Mouse (Mus musculus) hindbrain, embryonic 14.5 days (tissue): ENCODE data around the gene Cat. TPM values are rescaled to one million over a fixed set of nuclear protein-coding genes. Genes with fewer than 3 reads are reported as not detected.

Experiments
- ATAC-seq: fragments of 200-750 bp; cut with Nextera tagmentation; 2 replicates; pipeline ENCODE4 v1.8.0; 2017; ENCODE audit warnings: moderate number of reproducible peaks, mild to moderate bottlenecking, moderate TSS enrichment, moderate library complexity; ENCODE audit not compliant: low FRiP score
- DNase-seq: peaks from one replicate; pipeline ENCODE4 v3.0.0-alpha.2; 2015; ENCODE audit warnings: low spot score
- H3K27ac ChIP-seq: fragments of 300-500 bp; sonication (generic); 2 replicates; pipeline ENCODE4 v1.5.1; 2014; ENCODE audit warnings: mild to moderate bottlenecking, moderate library complexity
- H3K27me3 ChIP-seq: fragments of 300-500 bp; sonication (generic); 2 replicates; pipeline ENCODE4 v1.6.1; 2014; ENCODE audit warnings: mild to moderate bottlenecking, low read length, mixed read lengths; ENCODE audit not compliant: control insufficient read depth, insufficient read depth
- H3K36me3 ChIP-seq: fragments of 300-500 bp; sonication (generic); replicated peaks from 2 replicates; pipeline ENCODE4 v1.6.1; 2014; ENCODE audit not compliant: control insufficient read depth, insufficient read depth
- H3K4me1 ChIP-seq: fragments of 300-500 bp; sonication (generic); replicated peaks from 2 replicates; pipeline ENCODE4 v1.6.1; 2014; ENCODE audit warnings: antibody characterized with exemption, low read length, mixed read lengths; ENCODE audit not compliant: control insufficient read depth, insufficient read depth
- H3K4me2 ChIP-seq: fragments of 300-500 bp; sonication (generic); replicated peaks from 2 replicates; pipeline ENCODE4 v1.6.1; 2014; ENCODE audit warnings: mild to moderate bottlenecking, moderate library complexity
- H3K4me3 ChIP-seq: fragments of 300-500 bp; sonication (generic); replicated peaks from 2 replicates; pipeline ENCODE4 v1.5.1; 2014; ENCODE audit warnings: mild to moderate bottlenecking, low read length
- H3K9ac ChIP-seq: fragments of 300-500 bp; sonication (generic); 2 replicates; pipeline ENCODE4 v1.6.1; 2014
- H3K9me3 ChIP-seq: fragments of 300-500 bp; sonication (generic); 2 replicates; pipeline ENCODE4 v1.6.1; 2016; ENCODE audit warnings: low read length; ENCODE audit not compliant: control insufficient read depth
- WGBS: fragments of 180-500 bp; shearing (Covaris S2); extraction: QIAGEN DNeasy Blood & Tissue Kit; methylation state at CpG from one replicate; pipeline ENCODE4 v1.1.7; 2014; 5-methylcytosine and 5-hydroxymethylcytosine counted together
- polyA plus RNA-seq: library from polyadenylated mRNA; unstranded; fragments of >200 nt; fragmentation: Nextera tagmentation; extraction: Ambion mirVana; gene quantifications from 2 replicates; pipeline ENCODE4 v1.2.1, GENCODE M21; 2014

The Cat gene
- polyA plus RNA-seq, 1 experiment from 2014 or later: 102 TPM

DNA sequence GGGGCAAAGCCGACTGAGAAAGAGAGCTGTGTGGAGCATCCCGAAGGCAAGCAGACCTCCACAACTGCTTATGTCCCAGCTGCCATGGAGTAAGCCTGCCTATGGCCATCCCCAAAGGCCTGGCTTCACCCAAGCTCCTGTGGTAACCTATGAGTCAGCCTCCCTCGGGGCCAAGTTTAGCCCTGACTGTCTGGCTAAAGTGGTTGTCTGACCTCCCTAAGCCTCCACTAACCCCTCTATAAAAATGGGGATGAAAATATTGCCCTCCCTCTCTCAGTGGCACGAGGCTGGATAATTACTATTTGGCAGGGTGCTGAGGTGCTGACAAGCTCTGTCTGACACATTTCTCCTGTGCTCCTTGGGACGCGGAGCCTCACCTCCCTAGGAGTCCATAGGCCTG lies 73.6 kb downstream of the Cat start, which contains the start of gene Elf5:
Elf5 (plus strand) TSS at position 341 of the 400 bp plus-strand sequence.
- no peak for ATAC-seq
- 84% methylated on average over 6 of the region's 6 CpGs for WGBS

DNA sequence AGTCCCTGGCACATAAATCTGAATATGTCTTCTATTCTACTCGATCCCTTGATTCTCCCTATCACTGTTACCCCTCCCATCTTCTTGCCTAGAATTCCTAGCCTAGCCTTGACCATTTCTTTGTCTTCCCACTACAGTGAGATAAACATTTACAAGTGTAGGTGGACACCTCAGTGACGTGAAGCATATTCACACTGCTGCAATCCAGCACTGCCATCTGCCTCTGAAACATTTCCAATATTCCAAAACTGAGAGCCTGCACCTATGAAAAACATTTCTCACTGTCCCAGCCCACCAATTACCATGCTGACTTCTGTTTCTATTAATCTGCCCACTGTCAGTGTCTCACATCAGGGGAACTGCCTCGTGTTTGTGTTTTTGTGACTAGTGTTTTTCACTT lies 78.7 kb downstream of the Cat start:
- Histone ChIP-seq H3K36me3 (no peaks in the 10 kb centered on the region), H3K4me1 (no peaks in the 10 kb centered on the region), H3K27me3 (no peaks in the 10 kb centered on the region), H3K4me3 (no peak overlapping the region), H3K9ac (no peak overlapping the region), H3K9me3 (no peaks in the 10 kb centered on the region), H3K4me2 (no peak overlapping the region), H3K27ac (no peak overlapping the region)
- DNase-seq (no peak), ATAC-seq (no peak)
- 88% methylated on average over 3 of the region's 3 CpGs for WGBS

More for the DNA sequence above, 73.6 kb downstream of the Cat start, which contains the start of gene Elf5:
- Histone ChIP-seq H3K36me3 (no peaks in the 10 kb centered on the region), H3K4me3 (no peak within 1 kb of the TSS), H3K27me3 (no peaks in the 10 kb centered on the region), H3K27ac (no peak within 1 kb of the TSS), H3K9ac (no peak within 1 kb of the TSS), H3K4me2 (no peak within 1 kb of the TSS), H3K4me1 (no peaks in the 10 kb centered on the region), H3K9me3 (no peaks in the 10 kb centered on the region)
- no peak for DNase-seq

Other genes starting within 250 kb of the Cat start
- 0.20 TPM in 1 of 2 replicates, not detected in the other for gene Ehf, start 181.9 kb downstream of the Cat start, polyA plus RNA-seq
- not detected in 2 replicates for gene Elf5, start 73.5 kb downstream of the Cat start, polyA plus RNA-seq
- gene Abtb2, start 81.2 kb upstream of the Cat start, polyA plus RNA-seq: 10.5 and 11.9 TPM in 2 replicates